Mouse (Mus musculus) spleen, postnatal 14 days (tissue): Measurements from ENCODE around the gene Plekha7.

Experiments
- DNase-seq, 2 experiments: peaks; one replicate each; pipeline ENCODE4 v3.0.0; 2021 to 2022; ENCODE audit warnings: low spot score in 2 of 2

Gene Plekha7

DNA sequence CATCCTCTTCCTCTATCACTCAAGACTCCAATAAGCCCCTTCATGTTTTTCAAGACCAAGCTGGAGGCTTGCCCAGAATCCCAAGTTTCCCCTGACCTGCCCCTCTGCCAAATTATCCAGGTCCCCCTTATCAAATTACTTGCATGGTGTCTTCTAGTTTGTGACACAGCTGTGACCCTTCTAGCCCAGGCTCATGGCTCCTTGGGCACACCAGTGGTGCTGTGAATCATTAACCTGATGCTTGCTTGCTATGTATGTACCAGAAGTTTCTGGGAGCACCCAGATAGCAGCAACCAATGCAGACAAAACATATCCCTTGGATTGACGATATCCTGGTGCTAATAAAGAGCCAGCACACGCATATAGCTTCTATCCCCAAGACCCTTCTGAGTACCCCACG, 19.2 kb downstream of the Plekha7 start:
- DNase-seq = no peak

DNA sequence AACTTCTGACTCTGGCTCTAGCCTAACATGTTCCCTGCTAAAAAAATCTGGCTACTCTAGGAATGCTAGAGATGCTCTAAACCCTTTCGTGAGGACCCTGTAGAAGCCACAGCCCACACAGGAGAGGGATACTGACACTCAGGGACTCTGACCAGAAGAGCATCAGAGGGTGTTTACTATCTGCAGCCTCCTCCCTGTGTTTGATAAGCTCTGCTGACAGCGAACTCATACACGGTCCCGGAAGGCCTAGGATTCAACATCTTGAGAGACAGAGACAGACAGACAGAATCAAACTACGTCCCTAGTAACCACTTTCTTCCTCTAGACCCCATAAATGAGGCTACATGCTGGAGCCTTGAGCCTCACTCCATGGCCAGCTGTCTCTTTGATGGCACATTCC, 20.2 kb downstream of the Plekha7 start:
- no peak for DNase-seq

DNA sequence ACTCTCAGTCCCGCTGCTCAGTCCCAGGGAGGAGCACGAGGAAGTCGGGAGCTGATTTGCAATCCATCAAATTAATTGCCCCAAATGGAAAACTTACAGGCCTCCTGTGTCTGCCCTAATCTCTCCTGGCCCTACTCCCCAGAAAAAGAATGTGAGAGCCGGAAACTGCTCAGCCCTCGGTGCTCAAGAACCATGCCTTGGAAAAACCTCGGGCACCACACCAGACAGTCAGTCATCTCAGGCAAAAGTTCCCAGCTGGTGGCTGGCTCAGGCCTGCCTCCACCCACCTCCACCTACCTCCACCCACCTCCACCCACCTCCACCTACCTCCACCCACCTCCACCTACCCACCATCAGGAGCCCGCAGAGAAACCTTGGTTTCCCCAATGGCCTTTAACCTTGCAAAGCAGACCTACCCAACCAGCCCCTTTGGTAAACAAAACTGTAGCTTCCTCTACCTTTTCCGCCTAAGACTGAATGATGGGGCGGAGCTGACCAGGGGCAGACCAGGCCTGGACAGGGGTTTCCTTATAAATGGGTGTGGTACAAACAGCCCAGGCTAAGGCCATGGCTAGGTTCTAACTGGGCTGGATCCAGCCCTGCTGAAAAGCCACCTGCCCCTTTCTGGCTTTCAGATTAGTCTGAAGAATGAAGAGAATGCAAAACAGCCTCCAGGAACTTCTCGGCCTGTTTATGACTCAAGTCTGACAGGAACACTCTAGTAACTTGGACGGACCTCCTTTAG, 21.4 kb downstream of the Plekha7 start:
- no peak for DNase-seq

DNA sequence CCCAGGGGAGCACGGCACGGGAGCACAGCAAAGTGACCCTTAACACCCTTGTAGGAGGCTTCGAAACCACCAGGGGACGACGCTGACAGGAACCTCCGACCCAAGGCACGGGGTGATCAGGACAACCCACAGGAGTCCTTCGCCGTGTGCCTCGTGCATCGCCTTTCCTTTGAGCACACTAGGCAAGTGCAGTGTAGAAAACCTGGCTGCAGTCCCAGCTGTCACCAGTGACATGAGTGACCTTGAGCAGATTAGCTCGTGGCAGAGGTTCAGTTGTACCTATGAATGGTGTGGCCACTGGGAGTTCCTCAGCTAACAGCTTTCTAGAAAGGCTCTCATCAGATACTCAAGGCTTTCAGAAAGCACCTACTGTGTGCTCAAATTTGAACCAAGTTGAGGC, 22.0 kb downstream of the Plekha7 start:
- DNase-seq = no peak

DNA sequence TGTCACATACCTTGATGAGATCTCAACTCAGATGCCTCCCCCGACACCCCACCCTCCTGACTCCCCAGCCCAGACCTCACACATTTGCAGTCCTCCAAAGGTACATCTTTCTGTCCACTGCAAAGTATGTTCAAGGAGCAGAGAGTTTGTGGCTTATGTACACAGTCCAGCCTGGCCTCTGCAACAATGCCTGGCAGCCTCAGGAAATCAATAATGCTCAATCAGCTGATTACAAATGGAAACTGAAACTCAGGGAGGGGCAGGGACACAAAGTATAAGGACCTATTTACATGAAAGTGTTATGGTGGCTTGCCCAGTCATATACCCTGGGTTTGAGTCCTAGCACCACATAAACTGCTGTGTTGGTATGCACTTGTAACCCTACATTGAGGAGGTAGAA, 23.0 kb downstream of the Plekha7 start:
- no peak for DNase-seq

DNA sequence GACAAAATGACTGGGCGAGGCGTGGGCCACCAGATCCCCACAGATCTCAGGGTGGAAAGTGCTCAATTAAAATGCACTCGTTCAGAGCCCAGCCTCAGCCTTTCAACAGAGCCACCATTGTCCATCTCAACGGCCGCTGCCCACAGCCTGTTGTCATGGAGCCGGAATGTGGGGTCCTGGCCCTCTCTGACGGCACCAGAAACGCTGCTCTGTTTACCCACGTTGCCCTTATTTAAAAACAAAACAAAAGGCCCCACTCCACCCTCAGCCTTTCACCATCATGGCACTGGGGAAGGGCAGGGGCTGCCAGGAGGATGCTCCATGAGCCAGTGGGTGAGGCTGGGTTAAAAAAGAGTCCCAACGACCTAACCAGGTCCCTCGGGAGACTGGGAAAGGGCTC, 25.4 kb downstream of the Plekha7 start:
- no peak for DNase-seq

DNA sequence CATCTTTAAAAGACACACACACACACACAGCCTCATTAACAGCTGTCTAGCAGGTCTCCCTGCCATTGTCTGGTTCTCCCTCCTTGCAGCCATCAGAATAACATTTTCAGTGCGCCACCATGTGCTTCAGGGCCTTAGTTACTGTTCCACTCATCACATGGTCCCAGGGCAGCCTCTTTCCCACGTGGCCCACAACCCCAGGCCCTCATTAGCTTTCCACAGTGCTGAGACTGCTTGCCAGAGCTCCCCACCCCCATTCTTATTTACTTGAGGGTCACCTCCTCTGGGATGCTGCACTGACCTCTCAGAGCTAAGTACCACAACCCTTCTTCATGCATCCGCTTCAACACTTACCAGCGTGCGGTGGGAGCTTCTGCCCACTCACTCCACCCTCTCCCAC, 28.1 kb downstream of the Plekha7 start:
- DNase-seq = no peak

DNA sequence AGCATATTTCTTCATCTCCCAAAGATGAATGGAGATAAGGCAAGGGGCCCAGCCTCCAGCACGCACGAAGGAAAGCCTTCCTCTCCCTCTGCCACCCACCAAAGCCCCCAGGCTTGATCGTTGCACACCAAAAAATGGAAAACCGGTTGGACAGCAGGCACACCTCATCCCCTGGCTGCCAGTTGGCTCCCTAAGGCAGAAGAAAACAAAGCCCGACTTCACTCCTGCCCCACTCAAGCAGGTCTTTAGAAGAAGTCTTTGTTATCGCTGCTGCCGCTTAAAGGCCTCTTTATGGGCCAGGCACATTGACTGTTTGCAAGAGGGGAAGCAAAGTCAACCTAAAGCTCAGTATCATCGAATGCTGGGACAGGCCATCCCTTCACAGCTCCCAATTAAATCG, 29.9 kb downstream of the Plekha7 start:
- DNase-seq = no peak

DNA sequence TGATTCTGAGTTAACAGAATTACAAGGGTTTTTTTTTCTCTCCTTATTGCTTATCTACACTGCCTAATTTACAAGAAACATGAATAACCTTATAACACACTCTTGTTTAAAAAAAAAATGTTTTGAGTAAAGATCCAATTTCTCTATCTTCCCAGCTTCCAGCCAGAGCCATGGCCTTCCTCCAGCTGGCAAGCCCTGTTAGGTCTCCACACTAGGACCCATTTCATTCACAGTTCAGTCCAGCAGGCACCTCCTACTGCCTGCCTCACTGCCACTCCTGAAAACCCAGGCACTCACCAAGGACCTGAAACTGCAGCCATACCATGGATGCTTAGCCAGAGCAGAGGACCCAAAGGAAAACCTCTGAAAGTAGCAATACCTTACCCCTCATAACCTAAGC, 31.9 kb downstream of the Plekha7 start:
- DNase-seq = no peak

DNA sequence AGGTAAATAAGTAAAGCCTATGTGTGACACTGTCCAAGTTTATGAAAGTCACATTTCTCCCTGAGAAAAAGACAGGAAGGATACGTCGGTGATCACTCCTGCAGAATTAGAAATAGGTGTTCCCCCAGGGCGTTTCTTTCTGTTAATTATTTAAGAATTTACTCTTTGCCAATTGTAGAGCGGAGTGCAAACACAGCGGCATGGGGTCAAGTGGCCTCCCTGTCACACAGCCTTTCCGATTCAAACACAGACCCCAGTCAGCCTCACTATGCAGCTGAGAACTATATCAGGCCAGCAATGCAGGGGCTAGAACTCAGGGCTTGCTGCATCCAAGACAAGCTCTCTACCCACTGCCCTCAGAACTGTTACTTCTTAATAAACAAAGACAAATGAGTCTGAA, 35.1 kb downstream of the Plekha7 start:
- DNase-seq = no peak

DNA sequence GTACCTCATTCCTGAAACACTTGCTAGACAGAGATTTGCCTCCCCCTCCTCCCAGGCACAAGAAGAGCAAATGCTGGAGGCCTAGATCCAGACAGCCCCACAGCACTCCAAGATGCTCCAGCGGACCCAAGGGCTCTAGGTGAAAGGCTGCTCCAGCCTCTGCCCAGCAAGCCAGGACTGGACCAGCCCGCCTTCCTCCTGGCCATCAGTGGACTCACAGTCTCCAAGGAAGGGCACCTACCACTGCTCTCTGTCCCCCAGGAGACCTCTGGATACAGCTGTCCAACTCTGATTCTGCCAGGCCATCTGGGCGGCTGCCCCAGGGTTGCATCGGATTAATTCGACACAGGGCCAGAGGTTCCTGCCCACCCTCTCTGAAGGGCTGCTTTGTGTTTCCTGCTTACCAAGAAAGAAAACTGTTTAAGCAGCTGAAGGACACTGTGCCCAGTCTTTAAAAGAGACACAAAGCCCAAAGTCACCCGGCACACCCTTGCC, 38.6 kb downstream of the Plekha7 start:
- DNase-seq = no peak

DNA sequence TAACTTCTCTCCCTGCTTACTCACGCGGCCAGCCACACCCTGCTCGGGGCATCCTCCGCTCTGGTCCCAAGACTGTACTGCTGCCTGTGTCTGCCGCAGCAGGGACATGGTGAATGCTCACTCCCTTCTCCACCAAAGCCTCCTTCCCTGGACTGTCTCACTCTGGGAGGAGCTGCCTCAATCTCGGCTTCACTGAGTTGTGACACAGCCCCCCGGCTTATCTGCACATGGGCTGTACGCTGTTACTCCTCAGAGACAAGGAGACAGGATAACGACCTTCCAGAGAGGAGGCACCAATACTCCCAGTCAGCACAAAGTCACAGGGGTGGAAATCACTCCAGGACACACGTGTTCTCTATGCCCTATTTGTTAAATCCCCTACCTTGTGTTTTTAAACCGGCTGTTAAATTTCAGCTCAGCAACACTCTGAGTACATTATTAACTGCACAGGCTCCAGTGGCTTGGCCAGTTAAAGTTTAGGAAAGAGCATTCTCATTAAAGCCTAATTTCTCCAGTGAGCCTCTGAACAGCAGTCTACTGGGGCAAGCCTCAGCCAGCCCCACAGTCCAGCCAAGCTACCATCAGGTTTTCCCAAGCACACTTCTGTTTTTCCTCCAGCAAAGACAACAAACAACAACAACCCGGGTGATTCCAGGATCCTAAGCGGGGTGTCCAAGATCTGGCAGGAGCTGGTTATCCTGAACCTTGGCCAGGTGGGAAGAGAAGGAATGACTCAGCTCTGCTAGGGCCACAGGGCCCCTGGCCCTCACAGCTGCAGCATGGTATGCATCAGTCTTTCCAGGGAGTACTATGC, 39.9 kb downstream of the Plekha7 start:
- DNase-seq = no peak

DNA sequence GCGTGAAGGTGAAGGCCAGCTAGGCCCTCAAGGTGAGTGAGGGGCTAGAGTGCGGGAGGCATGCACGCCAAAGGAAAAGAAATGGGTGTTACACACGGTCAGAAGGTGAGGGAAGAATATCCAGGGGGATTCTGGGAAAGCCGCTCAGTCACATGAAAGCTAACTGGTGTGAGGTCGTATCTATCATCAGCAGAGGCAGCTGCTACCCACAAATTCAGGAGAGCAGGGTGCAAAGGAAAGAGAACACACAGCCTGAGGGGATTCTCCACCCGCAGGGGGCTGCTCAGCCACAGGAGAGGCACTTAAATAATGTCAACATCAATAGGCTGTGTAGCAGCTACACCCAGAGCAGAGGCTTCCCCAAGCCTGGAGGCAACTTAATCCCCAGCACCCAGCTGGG, 44.9 kb downstream of the Plekha7 start:
- DNase-seq = no peak

DNA sequence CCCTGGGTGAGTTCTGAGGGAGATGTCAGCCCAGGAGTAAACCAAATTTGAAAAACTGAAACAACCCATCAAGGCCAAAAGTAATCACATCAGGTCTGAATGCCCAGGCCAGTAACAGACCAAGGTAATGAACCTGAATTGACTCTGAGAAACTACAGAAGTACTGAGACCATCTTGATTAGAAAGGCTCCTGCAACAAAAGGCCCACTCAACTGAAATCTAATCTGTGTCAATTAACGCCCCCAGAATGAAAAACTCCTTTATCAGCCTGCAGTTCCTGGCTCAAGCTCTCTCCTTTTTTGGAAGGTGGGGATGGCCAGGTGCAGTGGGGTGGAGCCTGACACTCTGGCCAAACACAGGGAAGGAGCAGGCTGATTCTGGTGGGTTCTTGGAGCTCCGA, 45.7 kb downstream of the Plekha7 start:
- no peak for DNase-seq

DNA sequence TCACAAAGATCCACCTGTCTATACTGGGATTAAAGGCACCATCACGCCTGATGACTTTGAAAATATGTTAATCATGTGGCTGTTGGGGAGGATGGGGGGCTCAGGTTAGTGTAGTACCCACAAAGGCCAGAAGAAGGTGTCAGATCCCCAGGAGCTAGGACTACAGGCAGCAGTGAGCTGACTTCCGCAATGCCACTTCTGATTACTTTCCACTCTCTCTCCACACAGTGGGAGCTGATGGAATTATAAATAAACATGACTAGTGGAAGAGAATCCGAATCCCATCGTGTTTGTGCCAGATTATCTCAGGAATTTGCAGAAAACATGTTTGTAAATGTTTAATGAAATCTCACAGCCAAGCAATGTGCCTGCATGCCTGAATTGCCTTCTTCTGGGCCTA, 46.1 kb downstream of the Plekha7 start:
- DNase-seq = no peak

DNA sequence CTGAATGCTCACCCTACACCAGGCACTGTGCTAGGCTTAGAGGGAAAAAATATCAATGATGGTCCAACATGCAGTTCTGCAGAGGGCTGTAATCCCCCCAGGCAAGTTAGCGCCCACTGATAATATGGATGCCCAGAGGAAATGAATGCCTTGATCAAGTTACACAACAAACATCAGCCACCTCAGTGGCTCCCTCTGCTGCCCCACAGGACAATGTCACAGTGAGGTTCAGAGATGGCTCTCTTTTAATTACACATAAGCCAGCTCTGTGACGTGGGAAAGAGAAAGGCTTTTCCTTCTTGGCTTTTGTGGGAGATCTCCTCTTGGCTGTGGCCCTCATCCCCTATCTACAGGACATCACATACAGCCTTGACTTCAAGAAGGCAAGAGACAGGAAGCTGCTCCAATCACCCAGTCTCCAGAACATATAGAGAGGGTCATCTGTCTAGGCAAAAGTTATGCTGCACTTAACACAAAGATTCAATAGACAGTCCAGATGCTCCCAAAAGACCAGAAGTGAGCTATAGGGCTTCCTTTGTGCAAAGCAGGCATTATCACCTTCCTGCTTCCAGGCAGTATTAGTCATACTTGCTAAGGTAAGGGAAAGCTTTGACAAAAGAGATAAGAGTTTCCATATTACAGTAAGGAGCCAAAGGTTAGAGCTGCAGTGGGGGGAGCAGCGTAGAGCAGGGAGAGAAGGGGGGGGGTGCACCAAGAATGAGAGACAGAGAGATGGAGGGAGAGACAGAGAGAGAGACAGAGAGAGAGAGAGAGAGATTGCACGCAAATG, 47.2 kb downstream of the Plekha7 start:
- DNase-seq = no peak

DNA sequence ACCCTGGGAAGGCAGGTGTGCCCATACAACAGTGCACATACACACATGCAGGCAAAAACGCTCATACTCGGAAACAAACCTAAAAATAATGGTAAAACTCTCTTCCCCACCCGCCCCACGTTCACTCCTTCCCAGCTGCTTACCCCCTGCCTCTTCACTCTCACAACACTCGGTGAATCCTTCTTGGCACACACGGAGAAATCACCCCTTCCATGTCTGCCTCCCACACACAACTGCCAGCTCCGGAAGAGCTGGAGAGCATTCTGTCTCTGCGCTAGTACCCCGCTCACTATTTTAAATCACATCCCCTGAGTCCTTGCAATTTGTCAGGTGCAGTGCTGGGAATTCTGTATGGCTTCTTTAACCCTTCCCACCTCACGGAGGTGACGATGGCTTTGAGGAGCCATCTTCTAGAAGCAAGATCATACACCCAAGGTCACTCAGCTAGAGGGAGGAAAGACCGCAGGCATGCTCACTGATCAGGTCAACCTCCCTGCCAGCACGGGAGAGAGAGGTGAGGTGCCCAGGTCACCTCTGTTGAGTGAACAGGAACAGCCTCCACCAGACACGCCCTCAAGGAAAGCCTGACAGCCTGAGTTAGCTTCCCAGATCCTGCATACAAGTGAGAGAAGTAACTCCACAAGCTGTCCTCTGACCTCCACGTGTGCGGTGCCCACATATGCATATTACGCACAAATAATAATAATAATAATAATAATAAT, 49.6 kb downstream of the Plekha7 start:
- no peak for DNase-seq

DNA sequence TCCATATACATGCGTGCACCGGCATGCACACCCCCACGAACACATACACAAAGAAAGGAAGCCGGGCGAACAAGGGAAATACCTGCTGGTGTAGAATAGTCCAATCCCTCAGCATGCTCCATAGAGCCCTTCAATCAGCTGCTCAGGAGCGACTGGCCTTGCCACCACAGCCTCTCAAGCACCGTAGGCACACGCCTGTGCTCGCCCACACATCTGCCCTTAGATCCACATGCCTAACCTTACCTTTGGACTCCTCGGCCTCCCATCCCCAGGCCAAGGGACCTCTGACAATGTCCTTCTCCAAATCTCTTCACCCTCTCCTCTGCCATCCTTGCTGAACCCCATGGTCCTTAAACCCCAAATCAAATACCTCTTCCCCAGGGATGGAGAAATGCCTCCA, 50.2 kb downstream of the Plekha7 start:
- DNase-seq = no peak

DNA sequence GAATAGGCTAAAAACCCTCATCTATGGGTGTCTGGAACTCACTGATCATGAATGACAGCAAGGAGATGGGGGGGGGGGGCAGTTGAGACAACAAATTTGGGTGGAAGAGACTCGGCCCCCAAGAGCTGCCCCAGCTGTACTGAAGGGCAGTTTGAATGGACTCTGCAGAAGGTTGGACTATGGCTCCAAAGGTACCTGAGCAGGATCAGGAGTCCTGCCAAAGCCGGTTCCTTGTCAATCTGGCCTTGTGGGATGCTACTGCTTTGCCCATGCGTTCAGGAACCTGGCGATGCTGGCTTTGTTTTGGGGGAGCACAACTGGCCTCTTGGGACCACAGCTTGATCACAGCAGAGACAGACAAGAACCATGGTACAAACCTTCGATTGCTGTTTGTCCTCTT, 52.5 kb downstream of the Plekha7 start:
- no peak for DNase-seq

DNA sequence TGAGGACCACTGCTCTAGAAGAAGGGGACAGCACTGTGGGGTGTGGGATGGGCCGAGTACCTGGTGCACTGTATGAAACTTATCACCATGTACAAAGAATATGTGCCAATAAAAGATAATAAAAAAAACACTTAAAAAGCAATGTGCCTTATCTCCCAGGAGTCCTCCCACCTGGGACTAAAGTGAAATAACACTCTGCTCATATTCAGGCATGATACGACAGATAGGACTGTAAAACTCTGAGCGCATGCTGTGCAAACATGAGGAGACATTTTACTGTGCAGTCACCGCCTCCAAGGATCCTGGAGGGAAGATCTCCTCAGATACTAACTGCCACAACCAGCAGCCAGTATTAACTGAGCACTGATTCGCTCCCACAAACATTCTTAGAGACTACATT, 53.5 kb downstream of the Plekha7 start:
- no peak for DNase-seq

DNA sequence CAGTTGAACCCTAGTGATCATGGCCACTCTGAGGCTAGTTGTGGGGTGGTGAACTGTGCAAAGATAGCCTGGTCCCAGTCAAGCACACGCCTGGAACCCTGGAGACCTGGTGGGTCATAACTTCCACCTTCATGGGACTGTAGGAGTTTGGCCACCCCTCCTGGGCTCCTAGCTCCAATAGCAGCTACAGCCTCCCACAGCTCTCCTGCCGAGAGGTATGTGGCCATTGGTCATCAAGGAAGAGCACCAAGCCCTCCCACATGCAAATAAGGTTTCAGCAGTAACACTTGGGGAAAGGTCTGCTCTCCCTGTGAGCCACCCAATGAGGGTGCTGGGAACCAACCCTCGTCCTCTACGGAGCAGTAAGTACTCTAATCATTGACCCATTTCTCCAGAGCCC, 55.7 kb downstream of the Plekha7 start:
- no peak for DNase-seq

DNA sequence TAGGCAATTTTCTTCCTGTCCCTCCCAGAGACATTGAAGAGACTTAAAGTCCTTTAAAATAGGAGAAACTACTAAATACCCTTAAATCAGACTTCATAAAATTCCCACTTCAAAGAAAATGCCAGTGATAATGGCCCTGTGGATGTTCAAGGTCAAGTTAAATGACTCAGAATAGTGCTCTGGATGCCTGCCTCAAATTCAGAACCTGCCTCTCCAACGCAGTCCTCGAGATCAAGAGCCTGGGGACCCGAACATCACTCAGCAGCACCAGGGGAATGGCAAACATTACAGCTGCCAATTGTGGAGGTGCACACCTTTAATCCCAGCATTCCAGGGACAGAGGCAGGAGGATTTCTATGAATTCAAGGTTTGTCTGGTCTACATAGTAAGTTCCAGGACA, 56.7 kb downstream of the Plekha7 start:
- no peak for DNase-seq
